Mouse (Mus musculus): ENCODE results near the gene Gm28051. TPM values are rescaled to one million over a fixed set of nuclear protein-coding genes. Genes with fewer than 3 reads are reported as not detected.

Gm28051 gene
- polyA plus RNA-seq, 1 experiment from 2014 or later = not detected

GRCm38 (mm10) chr12:102719552-102720315 is 37.8 kb downstream of the Gm28051 start:
- H3K27ac ChIP-seq (ENCODE audit: low read depth, low read length) = no peak overlapping the region
- H3K27me3 ChIP-seq (ENCODE audit: control insufficient read depth, insufficient read depth, low read length) = no peaks in the 10 kb centered on the region
- no peaks in the 10 kb centered on the region for H3K36me3 ChIP-seq (ENCODE audit: control insufficient read depth, insufficient read depth, low read length)
- ATAC-seq (replicated peaks; ENCODE audit: low FRiP score) (peak; percentile 83), DNase-seq (ENCODE audit: low spot score) (peak; percentile 75)
- H3K9me3 ChIP-seq (ENCODE audit: control insufficient read depth, low read length) = no peaks in the 10 kb centered on the region
- 30% methylated on average over 13 of the region's 13 CpGs for WGBS
- 0 out of 2 replicates have a peak, but pooled peaks cover 2% of the 10 kb centered on the region for H3K4me1 ChIP-seq (replicated peaks; ENCODE audit: control insufficient read depth, insufficient read depth, low read length)
- H3K4me2 ChIP-seq (ENCODE audit: low read depth, low read length, severe bottlenecking) = no peak overlapping the region
- H3K9ac ChIP-seq (ENCODE audit: low read length) = no peak overlapping the region
- H3K4me3 ChIP-seq (ENCODE audit: low read depth, low read length) = no peak overlapping the region

- no peak overlapping the region for H3K9ac ChIP-seq (ENCODE audit: low read length)
- H3K4me1 ChIP-seq (replicated peaks; ENCODE audit: control insufficient read depth, insufficient read depth, low read length) = no peaks in the 10 kb centered on the region
- no peak overlapping the region for H3K27ac ChIP-seq (ENCODE audit: low read depth, low read length)
- no peak overlapping the region for H3K4me3 ChIP-seq (ENCODE audit: low read depth, low read length)
- H3K27me3 ChIP-seq (ENCODE audit: control insufficient read depth, insufficient read depth, low read length) = no peaks in the 10 kb centered on the region
- no peak overlapping the region for H3K4me2 ChIP-seq (ENCODE audit: low read depth, low read length, severe bottlenecking)
- no peak for DNase-seq (ENCODE audit: low spot score)
- no peak for ATAC-seq (replicated peaks; ENCODE audit: low FRiP score)
- no peaks in the 10 kb centered on the region for H3K36me3 ChIP-seq (ENCODE audit: control insufficient read depth, insufficient read depth, low read length)
- H3K9me3 ChIP-seq (ENCODE audit: control insufficient read depth, low read length) = no peaks in the 10 kb centered on the region
- WGBS = 83% methylated on average over 10 of the region's 10 CpGs
Measured at GRCm38 (mm10) chr12:102714654-102715395, 42.7 kb downstream of the Gm28051 start.

- ATAC-seq (replicated peaks; ENCODE audit: low FRiP score) = no peak
- DNase-seq (ENCODE audit: low spot score) = no peak
- WGBS = 80% methylated on average over 2 of the region's 2 CpGs
Measured at GRCm38 (mm10) chr12:102714116-102714515, 43.4 kb downstream of the Gm28051 start.

GRCm38 (mm10) chr12:102713153-102713865 is 44.3 kb downstream of the Gm28051 start:
- no peak overlapping the region for H3K4me2 ChIP-seq (ENCODE audit: low read depth, low read length, severe bottlenecking)
- WGBS = 82% methylated on average over 20 of the region's 20 CpGs
- H3K9me3 ChIP-seq (ENCODE audit: control insufficient read depth, low read length) = no peaks in the 10 kb centered on the region
- H3K27ac ChIP-seq (ENCODE audit: low read depth, low read length) = no peak overlapping the region
- ATAC-seq (replicated peaks; ENCODE audit: low FRiP score) = no peak
- H3K27me3 ChIP-seq (ENCODE audit: control insufficient read depth, insufficient read depth, low read length) = no peaks in the 10 kb centered on the region
- no peak overlapping the region for H3K9ac ChIP-seq (ENCODE audit: low read length)
- H3K4me1 ChIP-seq (replicated peaks; ENCODE audit: control insufficient read depth, insufficient read depth, low read length) = no peaks in the 10 kb centered on the region
- DNase-seq (ENCODE audit: low spot score) = no peak
- no peaks in the 10 kb centered on the region for H3K36me3 ChIP-seq (ENCODE audit: control insufficient read depth, insufficient read depth, low read length)
- no peak overlapping the region for H3K4me3 ChIP-seq (ENCODE audit: low read depth, low read length)

More at GRCm38 (mm10) chr12:102714116-102714515, 43.4 kb downstream of the Gm28051 start:
- no peak overlapping the region for H3K9ac ChIP-seq (ENCODE audit: low read length)
- no peak overlapping the region for H3K27ac ChIP-seq (ENCODE audit: low read depth, low read length)
- no peak overlapping the region for H3K4me3 ChIP-seq (ENCODE audit: low read depth, low read length)
- H3K4me1 ChIP-seq (replicated peaks; ENCODE audit: control insufficient read depth, insufficient read depth, low read length) = no peaks in the 10 kb centered on the region
- H3K36me3 ChIP-seq (ENCODE audit: control insufficient read depth, insufficient read depth, low read length) = no peaks in the 10 kb centered on the region
- no peaks in the 10 kb centered on the region for H3K9me3 ChIP-seq (ENCODE audit: control insufficient read depth, low read length)
- H3K27me3 ChIP-seq (ENCODE audit: control insufficient read depth, insufficient read depth, low read length) = no peaks in the 10 kb centered on the region
- no peak overlapping the region for H3K4me2 ChIP-seq (ENCODE audit: low read depth, low read length, severe bottlenecking)

DNA sequence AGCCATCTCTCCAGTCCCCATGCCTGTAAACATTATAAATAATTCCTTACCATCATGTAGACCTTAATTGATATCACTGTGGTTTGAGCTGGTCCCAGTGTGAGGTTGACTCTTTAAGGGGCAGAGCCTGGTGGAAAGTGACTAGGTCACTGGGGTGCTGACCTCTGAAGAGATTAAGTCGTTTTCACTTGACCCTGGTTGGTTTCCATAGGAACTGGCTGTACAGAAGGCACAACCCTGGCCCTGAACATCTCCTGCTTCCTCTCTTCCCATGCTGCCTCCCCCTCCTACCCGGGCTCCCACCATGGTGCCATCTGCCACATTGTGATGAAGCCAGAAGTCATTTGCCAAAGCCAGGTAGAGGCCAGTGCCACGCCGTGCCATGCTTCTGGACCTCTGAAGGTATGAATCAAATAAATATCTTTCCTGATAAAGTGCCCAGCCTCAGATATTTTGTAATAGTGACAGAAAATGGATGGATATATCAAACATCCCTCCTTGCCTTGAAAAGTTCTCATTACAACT is 46.7 kb downstream of the Gm28051 start:
- Histone ChIP-seq H3K4me2 (ENCODE audit: low read depth, low read length, severe bottlenecking) (no peak overlapping the region), H3K36me3 (ENCODE audit: control insufficient read depth, insufficient read depth, low read length) (no peaks in the 10 kb centered on the region), H3K9ac (ENCODE audit: low read length) (no peak overlapping the region), H3K27me3 (ENCODE audit: control insufficient read depth, insufficient read depth, low read length) (no peaks in the 10 kb centered on the region), H3K4me3 (ENCODE audit: low read depth, low read length) (no peak overlapping the region), H3K4me1 (replicated peaks; ENCODE audit: control insufficient read depth, insufficient read depth, low read length) (no peaks in the 10 kb centered on the region), H3K27ac (ENCODE audit: low read depth, low read length) (no peak overlapping the region), H3K9me3 (ENCODE audit: control insufficient read depth, low read length) (no peaks in the 10 kb centered on the region)
- DNase-seq (ENCODE audit: low spot score) (no peak), ATAC-seq (replicated peaks; ENCODE audit: low FRiP score) (no peak)
- WGBS = 63% methylated on average over 4 of the region's 4 CpGs

DNA sequence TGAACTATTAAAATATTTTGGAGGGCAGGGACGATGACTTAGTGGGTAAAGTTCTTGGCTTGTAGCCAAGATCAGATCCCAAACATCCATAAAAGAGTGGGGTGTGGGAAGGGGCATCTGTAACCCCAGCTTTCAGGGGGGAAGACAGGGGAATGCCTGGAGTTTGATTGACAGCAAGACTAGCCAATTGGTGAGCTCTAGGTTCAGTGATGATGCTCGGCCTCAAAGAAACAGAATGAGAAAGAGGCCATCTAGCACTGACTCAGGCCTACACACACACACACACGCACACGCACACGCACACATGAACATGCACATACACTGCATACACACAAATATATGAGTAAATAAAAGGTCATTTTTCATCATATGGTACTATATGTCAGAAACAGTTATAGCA is 47.7 kb downstream of the Gm28051 start:
- Histone ChIP-seq H3K4me3 (ENCODE audit: low read depth, low read length) (no peak overlapping the region), H3K27ac (ENCODE audit: low read depth, low read length) (no peak overlapping the region), H3K9ac (ENCODE audit: low read length) (no peak overlapping the region), H3K9me3 (ENCODE audit: control insufficient read depth, low read length) (no peaks in the 10 kb centered on the region), H3K4me2 (ENCODE audit: low read depth, low read length, severe bottlenecking) (no peak overlapping the region), H3K36me3 (ENCODE audit: control insufficient read depth, insufficient read depth, low read length) (no peaks in the 10 kb centered on the region), H3K4me1 (replicated peaks; ENCODE audit: control insufficient read depth, insufficient read depth, low read length) (no peaks in the 10 kb centered on the region), H3K27me3 (ENCODE audit: control insufficient read depth, insufficient read depth, low read length) (no peaks in the 10 kb centered on the region)
- ATAC-seq (replicated peaks; ENCODE audit: low FRiP score) (no peak), DNase-seq (ENCODE audit: low spot score) (no peak)
- 93% methylated on average over 5 of the region's 5 CpGs for WGBS

GRCm38 (mm10) chr12:102708220-102708619 is 49.3 kb downstream of the Gm28051 start:
- Histone ChIP-seq H3K27me3 (ENCODE audit: control insufficient read depth, insufficient read depth, low read length) (no peaks in the 10 kb centered on the region), H3K4me1 (replicated peaks; ENCODE audit: control insufficient read depth, insufficient read depth, low read length) (0 out of 2 replicates have a peak, but pooled peaks cover 2% of the 10 kb centered on the region), H3K36me3 (ENCODE audit: control insufficient read depth, insufficient read depth, low read length) (no peaks in the 10 kb centered on the region), H3K9ac (ENCODE audit: low read length) (no peak overlapping the region), H3K9me3 (ENCODE audit: control insufficient read depth, low read length) (no peaks in the 10 kb centered on the region), H3K4me3 (ENCODE audit: low read depth, low read length) (no peak overlapping the region), H3K4me2 (ENCODE audit: low read depth, low read length, severe bottlenecking) (no peak overlapping the region), H3K27ac (ENCODE audit: low read depth, low read length) (no peak overlapping the region)
- WGBS = 83% methylated on average over 11 of the region's 11 CpGs
- DNase-seq (ENCODE audit: low spot score) (no peak), ATAC-seq (replicated peaks; ENCODE audit: low FRiP score) (no peak)

DNA sequence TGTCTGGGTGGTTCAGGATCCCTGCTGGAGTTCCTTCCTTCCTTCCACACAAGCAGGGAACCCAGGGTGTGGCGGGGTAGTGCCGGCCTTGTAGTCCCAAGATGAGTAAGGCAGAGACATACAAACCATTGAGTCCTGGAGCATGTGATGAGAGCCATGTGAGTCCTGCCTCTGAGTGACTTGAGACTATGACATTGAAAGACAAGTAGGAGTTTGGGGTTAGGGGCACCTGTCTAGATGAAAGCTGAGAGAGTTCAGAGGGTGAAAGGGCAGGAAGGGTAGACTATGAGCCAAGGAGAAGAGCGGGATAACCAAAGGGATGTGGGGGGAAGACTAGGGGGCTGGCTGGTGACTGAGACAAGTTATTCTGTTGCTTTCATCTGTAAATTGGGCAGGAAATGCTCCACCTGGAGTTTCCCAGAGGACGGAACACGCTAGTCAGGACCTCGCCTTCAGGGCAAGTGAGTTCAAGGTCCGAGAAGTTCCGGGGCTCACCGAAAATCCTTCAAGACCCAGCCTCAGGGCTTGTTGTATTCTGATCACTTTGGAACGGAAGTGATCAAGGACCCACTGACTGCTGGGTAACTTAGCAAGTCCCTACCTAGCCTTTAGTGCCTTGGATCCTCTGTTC is 50.6 kb downstream of the Gm28051 start:
- ATAC-seq (replicated peaks; ENCODE audit: low FRiP score) = no peak
- no peaks in the 10 kb centered on the region for H3K9me3 ChIP-seq (ENCODE audit: control insufficient read depth, low read length)
- H3K4me2 ChIP-seq (ENCODE audit: low read depth, low read length, severe bottlenecking) = no peak overlapping the region
- H3K36me3 ChIP-seq (ENCODE audit: control insufficient read depth, insufficient read depth, low read length) = no peaks in the 10 kb centered on the region
- no peak for DNase-seq (ENCODE audit: low spot score)
- WGBS = 85% methylated on average over 10 of the region's 10 CpGs
- no peak overlapping the region for H3K27ac ChIP-seq (ENCODE audit: low read depth, low read length)
- H3K27me3 ChIP-seq (ENCODE audit: control insufficient read depth, insufficient read depth, low read length) = no peaks in the 10 kb centered on the region
- peaks cover 10% of the 10 kb centered on the region for H3K4me1 ChIP-seq (replicated peaks; ENCODE audit: control insufficient read depth, insufficient read depth, low read length)
- H3K9ac ChIP-seq (ENCODE audit: low read length) = no peak overlapping the region
- no peak overlapping the region for H3K4me3 ChIP-seq (ENCODE audit: low read depth, low read length)

Measured in forebrain, embryonic 11.5 days (tissue).